Mouse (Mus musculus) hindbrain, postnatal 0 days (tissue): ENCODE measurements around the gene Dnajb14. TPM values are rescaled to one million over a fixed set of nuclear protein-coding genes. Genes with fewer than 3 reads are reported as not detected.

Source experiments
- ATAC-seq: fragments of 200-750 bp; cut with Nextera tagmentation; 2 replicates; pipeline ENCODE4 v1.8.0; 2017; ENCODE audit warnings: mild to moderate bottlenecking, moderate TSS enrichment, moderate library complexity
- DNase-seq: peaks from one replicate; pipeline ENCODE4 v3.0.0-alpha.2; 2015; ENCODE audit warnings: low spot score
- H3K27ac ChIP-seq: fragments of 300-500 bp; sonication (generic); 2 replicates; pipeline ENCODE4 v1.5.1; 2014; ENCODE audit warnings: mild to moderate bottlenecking
- H3K27me3 ChIP-seq: fragments of 300-500 bp; sonication (generic); 2 replicates; pipeline ENCODE4 v1.6.1; 2014; ENCODE audit warnings: low read length, mixed read lengths; ENCODE audit not compliant: insufficient read depth
- H3K36me3 ChIP-seq: fragments of 300-500 bp; sonication (generic); 2 replicates; pipeline ENCODE4 v1.6.1; 2014; ENCODE audit warnings: low read length, mixed read lengths; ENCODE audit not compliant: insufficient read depth
- H3K4me1 ChIP-seq: fragments of 300-500 bp; sonication (generic); 2 replicates; pipeline ENCODE4 v1.6.1; 2014; ENCODE audit warnings: antibody characterized with exemption, low read length, mixed read lengths; ENCODE audit not compliant: insufficient read depth
- H3K4me2 ChIP-seq: fragments of 300-500 bp; sonication (generic); 2 replicates; pipeline ENCODE4 v1.6.1; 2014; ENCODE audit warnings: low read depth, mild to moderate bottlenecking, low read length, moderate library complexity, mixed read lengths
- H3K4me3 ChIP-seq: fragments of 300-500 bp; sonication (generic); 2 replicates; pipeline ENCODE4 v1.5.1; 2014; ENCODE audit warnings: low read length
- H3K9ac ChIP-seq: fragments of 300-500 bp; sonication (generic); replicated peaks from 2 replicates; pipeline ENCODE4 v1.6.1; 2014; ENCODE audit warnings: mild to moderate bottlenecking, low read length, moderate library complexity, mixed read lengths
- H3K9me3 ChIP-seq: fragments of 300-500 bp; sonication (generic); 2 replicates; pipeline ENCODE4 v1.6.1; 2016; ENCODE audit warnings: low read length, mixed read lengths
- CTCF ChIP-seq: IDR thresholded peaks from 2 replicates; pipeline ENCODE4 v1.5.1; 2016; ENCODE audit warnings: antibody characterized with exemption, control low read depth, low read depth
- WGBS: fragments of 180-500 bp; shearing (Covaris S2); extraction: QIAGEN DNeasy Blood & Tissue Kit; methylation state at CpG from one replicate; pipeline ENCODE4 v1.1.7; 2014; 5-methylcytosine and 5-hydroxymethylcytosine counted together
- polyA plus RNA-seq: library from polyadenylated mRNA; unstranded; fragments of >200 nt; fragmentation: Nextera tagmentation; extraction: Ambion mirVana; gene quantifications from 2 replicates; pipeline ENCODE4 v1.2.1, GENCODE M21; 2015
- total RNA-seq: library from RNA; depleted of rRNA; stranded (reverse); fragments of >200 nt; gene quantifications from 2 replicates; pipeline ENCODE4 v1.2.3, GENCODE M21; 2014; rRNA removed

Dnajb14 gene
- total RNA-seq (22.4 and 22.5 TPM in 2 replicates), polyA plus RNA-seq (19.2 and 21.9 TPM in 2 replicates)

- peak within 1 kb of the TSS; percentile 87 for H3K4me3 ChIP-seq
- TF ChIP-seq CTCF = no peak
- 1% methylated on average over 77 of the region's 94 CpGs for WGBS
- H3K27ac ChIP-seq = peak within 1 kb of the TSS; percentile 97
- H3K4me1 ChIP-seq = peaks cover 6% of the 10 kb centered on the region; the same call in 1 of the 2 replicates
- ATAC-seq = peak; percentile 20
- H3K9ac ChIP-seq = peak within 1 kb of the TSS; percentile 94
- DNase-seq = peak; percentile 78
- H3K4me2 ChIP-seq = peak within 1 kb of the TSS; percentile 81
- no peaks in the 10 kb centered on the region for H3K9me3 ChIP-seq
- H3K27me3 ChIP-seq = no peaks in the 10 kb centered on the region
- H3K36me3 ChIP-seq = no peaks in the 10 kb centered on the region
Measured at GRCm38 (mm10) chr3:137867437-137868093, at the start of gene Dnajb14. Gene Dnajb14, plus strand, starts transcription at chr3:137867675.

DNA sequence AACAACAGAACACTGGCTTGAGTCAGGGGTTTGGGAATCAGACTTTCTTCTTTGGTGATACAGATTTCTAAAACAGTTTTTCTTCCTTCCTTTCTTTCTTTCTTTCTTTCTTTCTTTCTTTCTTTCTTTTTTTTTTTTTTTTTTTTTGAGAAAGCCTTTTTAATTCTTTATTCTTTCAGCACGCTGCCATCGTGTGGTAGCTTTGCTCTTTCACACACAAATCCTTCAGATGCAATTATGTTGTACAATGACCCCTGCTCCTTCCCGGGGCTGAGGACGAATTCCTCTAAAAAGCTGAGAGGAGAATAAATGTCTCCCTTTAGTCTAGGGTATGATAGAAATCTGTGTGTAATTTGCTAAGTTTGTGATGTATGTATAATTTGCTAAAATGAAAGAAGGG is 48.8 kb upstream of the Dnajb14 start:
- ATAC-seq (no peak), DNase-seq (peak; percentile 47)
- no peak overlapping the region for H3K9ac ChIP-seq
- no peak overlapping the region for H3K4me3 ChIP-seq
- H3K4me2 ChIP-seq = no peak overlapping the region
- no peaks in the 10 kb centered on the region for H3K9me3 ChIP-seq
- no peaks in the 10 kb centered on the region for H3K27me3 ChIP-seq
- no peaks in the 10 kb centered on the region for H3K36me3 ChIP-seq
- WGBS = 13% methylated on average over 4 of the region's 4 CpGs
- TF ChIP-seq CTCF = peak; percentile 45
- H3K27ac ChIP-seq = no peak overlapping the region
- no peaks in the 10 kb centered on the region for H3K4me1 ChIP-seq

DNA sequence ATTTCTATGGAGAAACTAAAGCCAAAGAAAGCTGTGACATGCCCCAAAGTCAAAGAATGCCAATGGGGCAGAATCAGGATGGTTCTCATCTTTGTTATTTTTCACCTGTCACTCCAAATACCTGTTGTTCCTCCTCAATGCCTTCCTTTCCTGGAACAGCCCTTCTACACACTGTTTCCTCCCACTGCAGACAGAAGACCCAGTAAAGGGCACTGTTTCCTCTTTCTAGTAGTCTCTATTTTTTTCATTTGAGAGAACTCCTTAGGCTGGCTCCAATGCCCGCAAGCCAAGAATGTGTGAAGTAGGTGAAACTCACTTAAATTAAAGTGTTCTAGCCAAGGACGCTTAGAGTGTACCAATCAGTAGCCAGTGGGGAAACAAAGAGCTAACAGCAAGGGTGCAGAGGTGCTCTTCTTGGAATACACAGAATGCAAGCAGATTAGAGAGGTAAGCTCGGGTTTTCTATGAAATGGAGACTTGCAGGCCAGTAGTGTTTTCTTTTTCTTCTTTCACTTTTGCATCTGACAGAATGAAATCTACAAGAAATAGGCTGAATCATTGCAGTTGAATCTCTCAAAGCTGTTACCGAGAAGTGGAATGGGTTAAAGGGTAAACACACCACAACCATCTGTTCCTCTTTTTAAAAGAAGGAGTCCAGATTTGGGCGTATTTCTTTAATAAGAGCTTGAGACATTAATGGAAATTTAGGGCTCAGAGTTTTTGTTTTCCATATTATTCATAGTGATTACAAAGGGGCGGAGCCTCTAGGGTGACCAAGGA is 46.6 kb upstream of the Dnajb14 start:
- no peaks in the 10 kb centered on the region for H3K36me3 ChIP-seq
- no peak for ATAC-seq
- no peaks in the 10 kb centered on the region for H3K4me1 ChIP-seq
- H3K27me3 ChIP-seq = no peaks in the 10 kb centered on the region
- DNase-seq = no peak
- H3K9ac ChIP-seq = no peak overlapping the region
- no peak overlapping the region for H3K4me2 ChIP-seq
- no peak overlapping the region for H3K4me3 ChIP-seq
- WGBS = 85% methylated on average over 6 of the region's 6 CpGs
- no peak overlapping the region for H3K27ac ChIP-seq
- H3K9me3 ChIP-seq = no peaks in the 10 kb centered on the region
- TF ChIP-seq CTCF = no peak

DNA sequence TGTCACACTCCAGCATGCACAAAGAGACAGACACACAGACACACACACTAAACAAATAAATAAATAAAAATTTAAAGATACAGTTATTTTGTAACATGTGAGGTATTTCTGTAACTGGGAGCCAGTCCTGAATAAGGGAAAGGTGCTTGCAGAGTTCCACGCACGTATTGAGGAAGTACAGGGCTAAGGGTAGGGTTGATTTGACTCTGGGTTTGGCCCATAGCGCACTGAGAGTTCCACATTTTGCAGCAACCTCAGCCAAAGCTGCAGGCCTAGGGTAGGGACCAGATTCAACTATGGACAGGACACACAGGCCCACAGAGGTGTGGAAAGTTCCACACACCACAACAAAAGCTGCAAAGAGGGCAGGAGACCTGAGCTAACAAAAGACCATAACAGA is 44.2 kb upstream of the Dnajb14 start:
- no peak overlapping the region for H3K4me3 ChIP-seq
- H3K9me3 ChIP-seq = no peaks in the 10 kb centered on the region
- no peak for ATAC-seq
- TF ChIP-seq CTCF = no peak
- WGBS = 96% methylated on average over 3 of the region's 3 CpGs
- no peaks in the 10 kb centered on the region for H3K4me1 ChIP-seq
- DNase-seq = no peak
- H3K9ac ChIP-seq = no peak overlapping the region
- H3K36me3 ChIP-seq = no peaks in the 10 kb centered on the region
- no peaks in the 10 kb centered on the region for H3K27me3 ChIP-seq
- no peak overlapping the region for H3K4me2 ChIP-seq
- no peak overlapping the region for H3K27ac ChIP-seq

GRCm38 (mm10) chr3:137827678-137828077 is 39.8 kb upstream of the Dnajb14 start:
- H3K9me3 ChIP-seq = no peaks in the 10 kb centered on the region
- H3K4me3 ChIP-seq = no peak overlapping the region
- TF ChIP-seq CTCF = no peak
- H3K36me3 ChIP-seq = no peaks in the 10 kb centered on the region
- H3K4me2 ChIP-seq = no peak overlapping the region
- H3K27me3 ChIP-seq = no peaks in the 10 kb centered on the region
- H3K4me1 ChIP-seq = no peaks in the 10 kb centered on the region
- 51% methylated on average over 11 of the region's 11 CpGs for WGBS
- no peak overlapping the region for H3K9ac ChIP-seq
- DNase-seq (no peak), ATAC-seq (no peak)
- H3K27ac ChIP-seq = no peak overlapping the region

GRCm38 (mm10) chr3:137831156-137831555 is 36.3 kb upstream of the Dnajb14 start:
- TF ChIP-seq CTCF = no peak

GRCm38 (mm10) chr3:137833128-137833527 is 34.3 kb upstream of the Dnajb14 start:
- no peaks in the 10 kb centered on the region for H3K9me3 ChIP-seq
- no peak overlapping the region for H3K9ac ChIP-seq
- ATAC-seq (no peak), DNase-seq (no peak)
- no peak overlapping the region for H3K4me2 ChIP-seq
- H3K4me3 ChIP-seq = no peak overlapping the region
- no peak for TF ChIP-seq CTCF
- no peaks in the 10 kb centered on the region for H3K36me3 ChIP-seq
- H3K4me1 ChIP-seq = no peaks in the 10 kb centered on the region
- no peaks in the 10 kb centered on the region for H3K27me3 ChIP-seq
- H3K27ac ChIP-seq = no peak overlapping the region

More at GRCm38 (mm10) chr3:137831156-137831555, 36.3 kb upstream of the Dnajb14 start:
- Histone ChIP-seq H3K4me1 (no peaks in the 10 kb centered on the region), H3K36me3 (no peaks in the 10 kb centered on the region), H3K27ac (no peak overlapping the region), H3K9me3 (no peaks in the 10 kb centered on the region), H3K9ac (no peak overlapping the region), H3K27me3 (no peaks in the 10 kb centered on the region), H3K4me2 (no peak overlapping the region), H3K4me3 (no peak overlapping the region)
- WGBS = 84% methylated on average over 2 of the region's 2 CpGs
- ATAC-seq = no peak
- DNase-seq = no peak
